Mouse (Mus musculus) left cerebral cortex, adult 9 months (tissue): ENCODE measurements around the gene Gm3424.
"Not testable (repeated sequence)": the region's sequence is repeated elsewhere in the genome, so short reads cannot be mapped to it uniquely, and the experiment has no call there.

Source experiments
- DNase-seq, 2 experiments: peaks; one replicate each; pipeline ENCODE4 v3.0.0; 2022; ENCODE audit warnings: low spot score in 2 of 2

Gene Gm3424

DNA sequence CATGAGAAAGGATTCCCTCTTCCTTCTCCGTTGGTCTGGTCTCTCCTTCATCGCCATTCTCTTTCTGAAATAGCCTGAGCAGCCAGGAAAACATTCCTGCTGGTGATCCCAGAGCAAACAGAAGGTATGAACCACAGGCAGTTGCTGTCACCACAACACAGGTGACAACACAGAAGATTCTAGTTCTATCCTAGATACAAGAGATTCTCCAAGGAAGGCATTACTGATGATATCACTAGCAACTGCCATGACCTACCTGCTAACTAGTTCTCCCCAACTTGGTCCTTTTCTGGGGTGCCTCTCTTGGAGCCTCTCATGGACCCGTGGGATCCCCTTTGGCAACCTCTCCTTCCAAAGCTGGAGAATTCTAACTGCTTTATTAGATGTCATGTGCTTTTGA is at the start of gene Gm3424:
Gene Gm3424 (minus strand): TSS at position 101 of the 400 bp plus-strand sequence.
- DNase-seq = not testable (repeated sequence)

DNA sequence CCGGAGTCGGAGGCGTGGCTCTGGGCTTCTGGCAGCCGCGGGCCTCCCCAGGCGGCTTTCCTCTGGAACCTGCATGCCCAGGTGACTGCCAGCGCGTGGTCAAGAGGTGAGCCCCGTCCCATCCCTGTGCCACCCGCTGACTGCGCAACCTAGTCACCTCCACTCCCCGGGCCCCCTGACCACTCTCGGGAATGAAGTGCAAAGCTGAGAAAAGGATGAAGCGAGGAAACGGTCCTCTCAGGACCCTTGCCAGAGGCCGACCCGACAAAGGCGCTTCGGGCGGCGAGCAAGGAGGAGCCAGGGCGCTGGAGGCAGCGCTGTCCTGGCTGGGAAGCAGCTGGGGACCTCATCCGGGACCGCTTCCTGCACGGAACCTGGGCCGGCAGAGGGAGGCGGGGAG is 49.7 kb upstream of the Gm3424 start:
- DNase-seq = not testable (repeated sequence)

GRCm38 (mm10) chr14:5879136-5879535 is 49.0 kb upstream of the Gm3424 start:
- peak in 1 of 2 experiments; percentile 47 for DNase-seq

GRCm38 (mm10) chr14:5855911-5856310 is 25.8 kb upstream of the Gm3424 start:
- not testable (repeated sequence) for DNase-seq

- DNase-seq = not testable (repeated sequence)
Observed at GRCm38 (mm10) chr14:5812699-5813356, 17.3 kb downstream of the Gm3424 start.

DNA sequence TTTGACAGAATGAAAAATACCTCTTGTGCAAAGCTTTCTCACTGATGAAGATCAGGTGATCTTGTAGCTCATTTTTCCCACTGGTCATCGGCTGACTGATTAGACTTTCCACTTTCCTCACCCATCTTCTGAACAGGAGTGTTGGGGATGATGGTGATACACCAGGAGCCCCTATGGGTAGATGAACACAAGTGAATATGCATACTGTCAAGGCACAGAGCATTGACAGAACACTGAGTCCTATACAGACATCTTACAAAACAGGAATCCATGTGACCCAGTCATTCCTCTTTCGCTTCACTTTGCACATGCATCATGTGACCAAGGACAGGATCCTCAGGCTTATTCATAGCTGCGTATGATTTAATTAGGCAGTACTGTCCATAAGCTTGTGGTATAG is 22.2 kb downstream of the Gm3424 start, which contains the start of gene Gm3383:
Gene Gm3383 (minus strand): TSS at position 101 of the 400 bp plus-strand sequence.
- DNase-seq = not testable (repeated sequence)
